Comparison of ENCODE assay signal across 8 mouse cellular contexts in genomic region chr17:26561651-26562181, GRCm38 (mm10). TPM values are rescaled to one million over a fixed set of nuclear protein-coding genes. Genes with fewer than 3 reads are reported as not detected.
DNase-seq lines count a peak whose midpoint lies in the region; ATAC-seq and TF ChIP-seq lines count a peak whose summit lies in the region.

TSS of gene Dusp1 (minus strand) at chr17:26562128.

- no peak for TF ChIP-seq CTCF in kidney, postnatal 0 days (IDR thresholded peaks at IDR 0.05; ENCODE audit: low read depth)
- no peak for TF ChIP-seq CTCF in olfactory bulb, adult 2 months (IDR thresholded peaks at IDR 0.05; ENCODE audit: insufficient read depth, low read depth, low read length)

- no peaks in the 10 kb centered on the region for H3K27me3 ChIP-seq in kidney, postnatal 0 days (ENCODE audit: insufficient read depth, low read length)
- H3K27me3 ChIP-seq in forebrain, embryonic 10.5 days (ENCODE audit: poor library complexity, severe bottlenecking): no peaks in the 10 kb centered on the region
- H3K27me3 ChIP-seq in limb, embryonic 15.5 days: no peaks in the 10 kb centered on the region

- H3K9ac ChIP-seq in kidney, postnatal 0 days (ENCODE audit: low read depth, low read length): peak within 1 kb of the TSS; percentile 83
- H3K9ac ChIP-seq in limb, embryonic 15.5 days: peak within 1 kb of the TSS; percentile 85

- peak within 1 kb of the TSS; percentile 63 for H3K27ac ChIP-seq in kidney, postnatal 0 days
- H3K27ac ChIP-seq in forebrain, embryonic 10.5 days: peak within 1 kb of the TSS; percentile 94
- peak within 1 kb of the TSS; percentile 87 for H3K27ac ChIP-seq in limb, embryonic 15.5 days
- H3K27ac ChIP-seq in olfactory bulb, adult 2 months (ENCODE audit: insufficient read depth, low read depth, low read length): peak within 1 kb of the TSS; percentile 74

- 0 out of 2 replicates have a peak, but pooled peaks cover 3% of the 10 kb centered on the region for H3K36me3 ChIP-seq in kidney, postnatal 0 days (ENCODE audit: insufficient read depth, low read length)
- peaks cover 41% of the 10 kb centered on the region for H3K36me3 ChIP-seq in forebrain, embryonic 10.5 days (replicated peaks)
- H3K36me3 ChIP-seq in limb, embryonic 15.5 days: peaks cover 32% of the 10 kb centered on the region

- H3K4me1 ChIP-seq in kidney, postnatal 0 days (replicated peaks; ENCODE audit: insufficient read depth, low read length): peaks cover 28% of the 10 kb centered on the region
- H3K4me1 ChIP-seq in forebrain, embryonic 10.5 days: peaks cover 42% of the 10 kb centered on the region
- peaks cover 28% of the 10 kb centered on the region for H3K4me1 ChIP-seq in limb, embryonic 15.5 days
- peaks cover 29% of the 10 kb centered on the region for H3K4me1 ChIP-seq in olfactory bulb, adult 2 months (ENCODE audit: control insufficient read depth, insufficient read depth, low read length)

- peak within 1 kb of the TSS; percentile 63 for H3K4me3 ChIP-seq in kidney, postnatal 0 days (replicated peaks; ENCODE audit: low read depth, low read length)
- peak within 1 kb of the TSS; percentile 85 for H3K4me3 ChIP-seq in forebrain, embryonic 10.5 days
- H3K4me3 ChIP-seq in limb, embryonic 15.5 days: peak within 1 kb of the TSS; percentile 76
- H3K4me3 ChIP-seq in olfactory bulb, adult 2 months (ENCODE audit: insufficient read depth, low read depth, low read length): peak within 1 kb of the TSS; percentile 65

- peak; percentile 64 for ATAC-seq in kidney, postnatal 0 days (replicated peaks; ENCODE audit: low FRiP score, low read depth)
- peak; percentile 40; the same call in 1 of the 2 replicates for ATAC-seq in limb, embryonic 15.5 days (ENCODE audit: insufficient number of reproducible peaks, low FRiP score, low TSS enrichment, low read depth)

- no peak for TF ChIP-seq POLR2A in olfactory bulb, adult 2 months (IDR thresholded peaks at IDR 0.05; ENCODE audit: insufficient read depth, low read depth, low read length)

- WGBS in kidney, postnatal 0 days: 2% methylated on average over 25 of the region's 25 CpGs
- 2% methylated on average over 25 of the region's 25 CpGs for WGBS in forebrain, embryonic 10.5 days
- 1% methylated on average over 25 of the region's 25 CpGs for WGBS in limb, embryonic 15.5 days
- WGBS in olfactory bulb, adult 2 months: 1% methylated on average over 25 of the region's 25 CpGs

- no peak for DNase-seq in kidney, postnatal 0 days (ENCODE audit: low spot score)
- no peak for DNase-seq in kidney, postnatal 4 days
- peak; percentile 58 for DNase-seq in NIH3T3 (ENCODE audit: low read depth)
- DNase-seq in forebrain, embryonic 10.5 days (ENCODE audit: extremely low spot score, low spot score): no peak
- DNase-seq in heart, postnatal 4 days: no peak
- DNase-seq in spleen, postnatal 14 days (ENCODE audit: low spot score in 2 of 2): no peak

- H3K9me3 ChIP-seq in kidney, postnatal 0 days (replicated peaks; ENCODE audit: low read length): no peaks in the 10 kb centered on the region
- H3K9me3 ChIP-seq in forebrain, embryonic 10.5 days: peaks cover 9% of the 10 kb centered on the region; the same call in 1 of the 2 replicates
- no peaks in the 10 kb centered on the region for H3K9me3 ChIP-seq in limb, embryonic 15.5 days

- peak within 1 kb of the TSS; percentile 67 for H3K4me2 ChIP-seq in kidney, postnatal 0 days (ENCODE audit: low read length)
- peak within 1 kb of the TSS; percentile 87 for H3K4me2 ChIP-seq in limb, embryonic 15.5 days

RNA-seq across cellular contexts. Expression of gene Dusp1, which starts in this region (rescaled TPM):
- polyA plus RNA-seq in kidney, postnatal 0 days (2015; fragmentation: Nextera tagmentation; extraction: Ambion mirVana): 28.3 and 31.5 TPM in 2 replicates
- polyA plus RNA-seq in forebrain, embryonic 10.5 days (2016; fragmentation: Nextera tagmentation; extraction: Ambion mirVana): 22.0 and 24.4 TPM in 2 replicates
- total RNA-seq in heart, postnatal 4 days (2021): 10 to 100 TPM; 66.9 to 69.5 TPM
- polyA plus RNA-seq in limb, embryonic 15.5 days (2015; fragmentation: Nextera tagmentation; extraction: Ambion mirVana): 27.3 and 32.5 TPM in 2 replicates
- not detected in 2 replicates for polyA plus RNA-seq in olfactory bulb, adult 2 months (2012; ENCODE audit: insufficient read depth, insufficient read length, low replicate concordance, missing spikeins)

Comparison
In these comparisons a context has a peak if more than half of its experiments do, and no peak if none do; other contexts are left out.
1. RNA of gene Dusp1 (polyA plus RNA-seq): 28.3 to 31.5 TPM in kidney, postnatal 0 days, 27.3 to 32.5 TPM in limb, embryonic 15.5 days and 22.0 to 24.4 TPM in forebrain, embryonic 10.5 days; not detected in olfactory bulb, adult 2 months; every median in the first group is over 10 times any median in the second.
2. Peak in every context shown above with its lines, with median percentiles within 50 percentile points of each other: H3K27ac ChIP-seq and H3K4me3 ChIP-seq.